Mouse (Mus musculus) CH12.LX (cell line): ENCODE data around the gene Mrps2. TPM values are rescaled to one million over a fixed set of nuclear protein-coding genes. Genes with fewer than 3 reads are reported as not detected.

Experiments
- DNase-seq: peaks from one replicate; pipeline ENCODE4 v3.0.0-alpha.2; 2013; ENCODE audit errors: extremely low read depth
- H3K27ac ChIP-seq: 2 replicates; pipeline ENCODE4 v1.5.1; 2012; ENCODE audit warnings: low read depth, mild to moderate bottlenecking, control low read depth, moderate library complexity; ENCODE audit not compliant: insufficient read depth
- H3K27me3 ChIP-seq: replicated peaks from 2 replicates; pipeline ENCODE3; 2012; ENCODE audit warnings: inconsistent platforms
- H3K36me3 ChIP-seq, 2 experiments: replicated peaks in 1 of 2; 2 replicates each; pipeline versions ENCODE3 to v1.6.1; 2012; ENCODE audit warnings: inconsistent platforms in 1 of 2, low read length in 1 of 2, mild to moderate bottlenecking in 1 of 2, mixed read lengths in 1 of 2, moderate library complexity in 1 of 2; ENCODE audit not compliant: control insufficient read depth in 1 of 2, insufficient read depth in 1 of 2
- H3K4me1 ChIP-seq, 2 experiments: 2 replicates each; pipeline ENCODE4 v1.6.1; 2012; ENCODE audit warnings: inconsistent platforms in 1 of 2, moderate library complexity in 1 of 2; ENCODE audit not compliant: insufficient read depth in 2 of 2, control insufficient read depth in 1 of 2
- H3K4me2 ChIP-seq: 2 replicates; pipeline ENCODE4 v1.6.1; 2012; ENCODE audit warnings: low read depth, mild to moderate bottlenecking, control low read depth; ENCODE audit not compliant: poor library complexity, insufficient read depth, severe bottlenecking
- H3K4me3 ChIP-seq, 3 experiments: fragments of 150-350 bp in 1 of 3; sonication (generic) in 1 of 3; replicated peaks in 1 of 3; 2 replicates each; pipeline versions ENCODE3 to v1.5.1; 2011 to 2012; ENCODE audit warnings: low read depth in 2 of 3, low read length in 2 of 3, mild to moderate bottlenecking in 2 of 3, moderate library complexity in 2 of 3, control low read depth in 1 of 3, improper control_type of control experiment in 1 of 3, inconsistent platforms in 1 of 3, mixed read lengths in 1 of 3; ENCODE audit not compliant: poor library complexity in 1 of 3
- H3K79me2 ChIP-seq: replicated peaks from 2 replicates; pipeline ENCODE4 v1.6.1; 2012; ENCODE audit warnings: mild to moderate bottlenecking, moderate library complexity; ENCODE audit not compliant: control insufficient read depth, poor library complexity, insufficient read depth, severe bottlenecking; ENCODE audit errors: extremely low read depth
- H3K9ac ChIP-seq: 2 replicates; pipeline ENCODE4 v1.6.1; 2012; ENCODE audit warnings: low read depth, mild to moderate bottlenecking, control low read depth, moderate library complexity; ENCODE audit not compliant: insufficient read depth
- H3K9me3 ChIP-seq: replicated peaks from 2 replicates; pipeline ENCODE3; 2012; ENCODE audit warnings: low read length, inconsistent platforms, mixed read lengths
- BHLHE40 ChIP-seq: IDR thresholded peaks from 2 replicates; pipeline ENCODE4 v1.6.1; 2011; ENCODE audit warnings: mild to moderate bottlenecking, low read depth, low read length, improper control_type of control experiment
- CHD1 ChIP-seq: IDR thresholded peaks from 2 replicates; pipeline ENCODE4 v1.6.1; 2012; ENCODE audit warnings: low read depth, low read length, improper control_type of control experiment, inconsistent platforms
- CHD2 ChIP-seq: IDR thresholded peaks from 2 replicates; pipeline ENCODE4 v1.6.1; 2011; ENCODE audit warnings: low read length, improper control_type of control experiment
- CTCF ChIP-seq, 2 experiments: IDR thresholded peaks in 1 of 2; conservative IDR thresholded peaks in 1 of 2; 2 replicates each; pipeline ENCODE4 v1.5.1; 2011 to 2012; ENCODE audit warnings: low read depth in 2 of 2, low read length in 2 of 2, improper control_type of control experiment in 1 of 2, inconsistent platforms in 1 of 2, mild to moderate bottlenecking in 1 of 2, moderate library complexity in 1 of 2
- E2F4 ChIP-seq: IDR thresholded peaks from 2 replicates; pipeline ENCODE4 v1.6.1; 2011; ENCODE audit warnings: low read depth, low read length, improper control_type of control experiment; ENCODE audit not compliant: insufficient replicate concordance
- IRF4 ChIP-seq: IDR thresholded peaks from 2 replicates; pipeline ENCODE4 v1.6.1; 2014; ENCODE audit warnings: low read depth, mild to moderate bottlenecking, inconsistent platforms, low read length, improper control_type of control experiment
- JUN ChIP-seq: IDR thresholded peaks from 2 replicates; pipeline ENCODE4 v1.6.1; 2011; ENCODE audit warnings: low read depth, mild to moderate bottlenecking, low read length, improper control_type of control experiment, moderate library complexity; ENCODE audit not compliant: insufficient read depth
- KAT2A ChIP-seq: IDR thresholded peaks from 2 replicates; pipeline ENCODE4 v1.6.1; 2012; ENCODE audit warnings: low read length, improper control_type of control experiment, inconsistent platforms; ENCODE audit not compliant: insufficient replicate concordance
- MAFK ChIP-seq: IDR thresholded peaks from 2 replicates; pipeline ENCODE4 v1.6.1; 2011; ENCODE audit warnings: low read length, improper control_type of control experiment; ENCODE audit not compliant: insufficient replicate concordance
- MAX ChIP-seq: IDR thresholded peaks from 2 replicates; pipeline ENCODE4 v1.6.1; 2011; ENCODE audit warnings: low read length, improper control_type of control experiment
- MAZ ChIP-seq: IDR thresholded peaks from 2 replicates; pipeline ENCODE4 v1.6.1; 2012; ENCODE audit warnings: low read depth, mild to moderate bottlenecking, inconsistent platforms, low read length, improper control_type of control experiment, moderate library complexity
- MEF2A ChIP-seq: IDR thresholded peaks from 2 replicates; pipeline ENCODE4 v1.6.1; 2014; ENCODE audit warnings: low read depth, mild to moderate bottlenecking, inconsistent platforms, low read length, improper control_type of control experiment, borderline replicate concordance
- MXI1 ChIP-seq: IDR thresholded peaks from 2 replicates; pipeline ENCODE4 v1.6.1; 2011; ENCODE audit warnings: mild to moderate bottlenecking, low read depth, low read length, improper control_type of control experiment
- MYC ChIP-seq: IDR thresholded peaks from 2 replicates; pipeline ENCODE4 v1.6.1; 2011; ENCODE audit warnings: low read depth, mild to moderate bottlenecking, improper control_type of control experiment, low read length
- NELFE ChIP-seq: IDR thresholded peaks from 2 replicates; pipeline ENCODE4 v1.6.1; 2011; ENCODE audit warnings: low read depth, low read length, improper control_type of control experiment
- PAX5 ChIP-seq: IDR thresholded peaks from 2 replicates; pipeline ENCODE4 v1.6.1; 2012; ENCODE audit warnings: low read length, inconsistent platforms, mixed read lengths
- RAD21 ChIP-seq: IDR thresholded peaks from 2 replicates; pipeline ENCODE4 v1.6.1; 2011; ENCODE audit warnings: low read depth, mild to moderate bottlenecking, low read length, improper control_type of control experiment, moderate library complexity
- RCOR1 ChIP-seq: conservative IDR thresholded peaks from 2 replicates; pipeline ENCODE4 v1.6.1; 2012; ENCODE audit warnings: low read depth, mild to moderate bottlenecking, inconsistent platforms, low read length, improper control_type of control experiment
- SIN3A ChIP-seq: IDR thresholded peaks from 2 replicates; pipeline ENCODE4 v1.6.1; 2012; ENCODE audit warnings: low read length, improper control_type of control experiment, inconsistent platforms
- SMC3 ChIP-seq: IDR thresholded peaks from 2 replicates; pipeline ENCODE4 v1.6.1; 2011; ENCODE audit warnings: low read depth, low read length, improper control_type of control experiment
- USF1 ChIP-seq: IDR thresholded peaks from 2 replicates; pipeline ENCODE4 v1.6.1; 2014; ENCODE audit warnings: low read depth, mild to moderate bottlenecking, inconsistent platforms, low read length, improper control_type of control experiment
- USF2 ChIP-seq: conservative IDR thresholded peaks from 2 replicates; pipeline ENCODE4 v1.6.1; 2011; ENCODE audit warnings: low read depth, low read length, improper control_type of control experiment
- ZC3H11A ChIP-seq: IDR thresholded peaks from 2 replicates; pipeline ENCODE4 v1.6.1; 2012; ENCODE audit warnings: low read depth, mild to moderate bottlenecking, inconsistent platforms, low read length, improper control_type of control experiment
- ZKSCAN1 ChIP-seq: IDR thresholded peaks from 2 replicates; pipeline ENCODE4 v1.6.1; 2012; ENCODE audit warnings: low read depth, inconsistent platforms, low read length, improper control_type of control experiment, borderline replicate concordance
- ZMIZ1 ChIP-seq: IDR thresholded peaks from 2 replicates; pipeline ENCODE4 v1.6.1; 2012; ENCODE audit warnings: low read depth, mild to moderate bottlenecking, inconsistent platforms, low read length, improper control_type of control experiment
- ZNF384 ChIP-seq: IDR thresholded peaks from 2 replicates; pipeline ENCODE4 v1.6.1; 2012; ENCODE audit warnings: low read depth, low read length, improper control_type of control experiment, inconsistent platforms
- dilution Hi-C: fragments of 300-500 bp; cut with MboI; formaldehyde crosslinking; loops from 2 replicates; pipeline ENCODE4 v1.14.3; 2020; ENCODE audit warnings: low sequenced_read_pairs; ENCODE audit not compliant: extremely low pct_unique_long_range_greater_than_20kb, extremely low pct_ligation_motif_present
- in situ Hi-C: fragments of 300-500 bp; cut with MboI; formaldehyde crosslinking; loops from 3 replicates; pipeline ENCODE4 v1.14.3; 2019; ENCODE audit warnings: low sequenced_read_pairs, low pct_ligation_motif_present, low pct_unique_long_range_greater_than_20kb, mixed read lengths
- polyA plus RNA-seq: library from polyadenylated mRNA; unstranded; fragments of >175 nt; gene quantifications from 2 replicates; pipeline ENCODE4 v1.2.1, GENCODE M21; 2012; ENCODE audit warnings: low read depth; ENCODE audit not compliant: insufficient read length
- total RNA-seq, 2 experiments: library from RNA; depleted of rRNA; stranded (reverse); fragments of 300-350 nt in 1 of 2; fragments of >200 nt in 1 of 2; gene quantifications; 2 replicates each; pipeline ENCODE4 v1.2.3; 2012 to 2014

The Mrps2 gene
- total and polyA plus RNA-seq, 3 experiments: 21.3 to 78.5 (median 46.6) TPM

- TF ChIP-seq ZMIZ1 (no peak), SMC3 (no peak), RCOR1 (no peak), MXI1 (no peak), USF1 (no peak), MYC (no peak)
- TF ChIP-seq, all 38 proteins: peak for 8
Observed at GRCm38 (mm10) chr2:28440842-28441241, 27.0 kb upstream of the Mrps2 start (continued).

- in situ Hi-C loops (no loop called here), dilution Hi-C loops (no loop called here)
- Histone ChIP-seq H3K4me2 (no peak overlapping the region), H3K36me3 (no peaks in the 10 kb centered on the region), H3K4me3 (no peak overlapping the region), H3K27ac (no peak overlapping the region), H3K27me3 (peaks cover 45% of the 10 kb centered on the region), H3K9ac (no peak overlapping the region), H3K4me1 (peaks cover 7 to 9% of the 10 kb centered on the region in 2 experiments), H3K9me3 (peaks cover 9% of the 10 kb centered on the region), H3K79me2 (no peaks in the 10 kb centered on the region)
- peak; percentile 33 for DNase-seq
- TF ChIP-seq ZC3H11A: no peak
- no peak for TF ChIP-seq ZKSCAN1
- no peak for TF ChIP-seq KAT2A
- TF ChIP-seq, all 38 proteins: peak for 0
Observed at GRCm38 (mm10) chr2:28445082-28445481, 22.8 kb upstream of the Mrps2 start.

GRCm38 (mm10) chr2:28446181-28446514, 21.7 kb upstream of the Mrps2 start:
- in situ Hi-C loops: no loop called here
- peaks cover 9% of the 10 kb centered on the region for H3K9me3 ChIP-seq
- no peak for TF ChIP-seq MEF2A
- TF ChIP-seq ZNF384: no peak
- TF ChIP-seq NELFE: no peak
- TF ChIP-seq CTCF (conservative IDR thresholded peaks at IDR 0.05 in 1 of 2, IDR thresholded peaks at IDR 0.05 in 1 of 2; ENCODE audit: low read depth in 2 of 2, low read length in 2 of 2): no peak
- TF ChIP-seq SIN3A: no peak
- TF ChIP-seq CHD2: no peak
- TF ChIP-seq PAX5: no peak
- TF ChIP-seq BHLHE40: no peak
- TF ChIP-seq IRF4: no peak
- no peak for TF ChIP-seq E2F4
- no peak for TF ChIP-seq ZMIZ1
- no peak for TF ChIP-seq RAD21
- TF ChIP-seq ZC3H11A: no peak
- no peak for TF ChIP-seq MAX
- TF ChIP-seq CHD1: no peak
- TF ChIP-seq MYC: no peak
- TF ChIP-seq MAFK: no peak
- TF ChIP-seq USF2: no peak
- no peak for TF ChIP-seq JUN
- TF ChIP-seq MAZ: no peak
- dilution Hi-C loops: no loop called here
- H3K27me3 ChIP-seq: peaks cover 50% of the 10 kb centered on the region
- H3K36me3 ChIP-seq: no peaks in the 10 kb centered on the region
- H3K9ac ChIP-seq: no peak overlapping the region
- no peaks in the 10 kb centered on the region for H3K79me2 ChIP-seq
- H3K27ac ChIP-seq: no peak overlapping the region
- H3K4me1 ChIP-seq: peaks cover 4 to 5% of the 10 kb centered on the region in 2 experiments
- H3K4me2 ChIP-seq: no peak overlapping the region
- H3K4me3 ChIP-seq: no peak overlapping the region
- DNase-seq: no peak
